Mouse (Mus musculus): Measurements from ENCODE around the gene Egfem1. TPM values are rescaled to one million over a fixed set of nuclear protein-coding genes. Genes with fewer than 3 reads are reported as not detected.

The Egfem1 gene
- polyA plus RNA-seq, 1 experiment from 2014 or later: 7.7 TPM

GRCm38 (mm10) chr3:29446081-29446480 is 364.3 kb downstream of the Egfem1 start:
- Histone ChIP-seq H3K9me3 (ENCODE audit: control insufficient read depth, low read length) (no peaks in the 10 kb centered on the region), H3K4me2 (ENCODE audit: low read length) (no peak overlapping the region), H3K9ac (replicated peaks; ENCODE audit: low read length) (no peak overlapping the region), H3K27me3 (ENCODE audit: control insufficient read depth, insufficient read depth, low read length) (no peaks in the 10 kb centered on the region), H3K27ac (replicated peaks; ENCODE audit: low read depth, low read length) (no peak overlapping the region), H3K4me3 (replicated peaks; ENCODE audit: low read depth, low read length) (no peak overlapping the region), H3K4me1 (ENCODE audit: control insufficient read depth, insufficient read depth, low read length) (peaks cover 10% of the 10 kb centered on the region; the same call in 1 of the 2 replicates), H3K36me3 (ENCODE audit: control insufficient read depth, insufficient read depth, low read length) (no peaks in the 10 kb centered on the region)
- WGBS: 87% methylated on average over 3 of the region's 3 CpGs
- no peak for ATAC-seq (ENCODE audit: low FRiP score, low TSS enrichment)
- no peak for DNase-seq

- H3K4me1 ChIP-seq (ENCODE audit: control insufficient read depth, insufficient read depth, low read length): peaks cover 10% of the 10 kb centered on the region; the same call in 1 of the 2 replicates
- 69% methylated on average over 5 of the region's 5 CpGs for WGBS
- no peaks in the 10 kb centered on the region for H3K27me3 ChIP-seq (ENCODE audit: control insufficient read depth, insufficient read depth, low read length)
- no peak overlapping the region for H3K4me2 ChIP-seq (ENCODE audit: low read length)
- no peak overlapping the region for H3K9ac ChIP-seq (replicated peaks; ENCODE audit: low read length)
- no peaks in the 10 kb centered on the region for H3K36me3 ChIP-seq (ENCODE audit: control insufficient read depth, insufficient read depth, low read length)
- DNase-seq (no peak), ATAC-seq (ENCODE audit: low FRiP score, low TSS enrichment) (no peak)
- H3K27ac ChIP-seq (replicated peaks; ENCODE audit: low read depth, low read length): no peak overlapping the region
- no peak overlapping the region for H3K4me3 ChIP-seq (replicated peaks; ENCODE audit: low read depth, low read length)
- no peaks in the 10 kb centered on the region for H3K9me3 ChIP-seq (ENCODE audit: control insufficient read depth, low read length)
These were observed 367.1 kb downstream of the Egfem1 start for GRCm38 (mm10) chr3:29448829-29449406.

DNA sequence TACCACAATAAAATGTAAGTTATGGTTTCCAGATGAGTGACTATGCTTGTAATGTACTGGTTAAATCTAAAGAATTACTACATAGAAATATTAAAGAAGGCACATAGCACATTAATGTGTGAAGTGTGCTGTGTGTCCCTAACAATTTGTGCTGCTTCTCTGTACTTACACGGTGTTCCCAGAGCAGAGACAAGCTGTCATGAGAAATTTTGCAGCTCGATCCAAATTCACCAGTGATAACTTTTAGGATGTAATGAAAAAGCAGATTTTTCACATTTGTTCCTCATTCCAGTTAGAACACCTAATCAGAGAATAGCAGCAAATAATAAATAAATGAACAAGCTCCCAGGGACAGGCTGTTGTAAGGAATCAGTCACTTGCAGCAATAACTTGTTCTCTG is 416.4 kb downstream of the Egfem1 start:
- Histone ChIP-seq H3K36me3 (ENCODE audit: control insufficient read depth, insufficient read depth, low read length) (no peaks in the 10 kb centered on the region), H3K4me2 (ENCODE audit: low read length) (no peak overlapping the region), H3K27me3 (ENCODE audit: control insufficient read depth, insufficient read depth, low read length) (no peaks in the 10 kb centered on the region), H3K4me3 (replicated peaks; ENCODE audit: low read depth, low read length) (no peak overlapping the region), H3K4me1 (ENCODE audit: control insufficient read depth, insufficient read depth, low read length) (peaks cover 4% of the 10 kb centered on the region; the same call in 1 of the 2 replicates), H3K27ac (replicated peaks; ENCODE audit: low read depth, low read length) (no peak overlapping the region), H3K9ac (replicated peaks; ENCODE audit: low read length) (no peak overlapping the region), H3K9me3 (ENCODE audit: control insufficient read depth, low read length) (no peaks in the 10 kb centered on the region)
- no peak for DNase-seq
- no peak for ATAC-seq (ENCODE audit: low FRiP score, low TSS enrichment)
- 88% methylated on average over 2 of the region's 2 CpGs for WGBS

GRCm38 (mm10) chr3:29499188-29499587 is 417.4 kb downstream of the Egfem1 start:
- Histone ChIP-seq H3K9ac (replicated peaks; ENCODE audit: low read length) (no peak overlapping the region), H3K27me3 (ENCODE audit: control insufficient read depth, insufficient read depth, low read length) (no peaks in the 10 kb centered on the region), H3K4me1 (ENCODE audit: control insufficient read depth, insufficient read depth, low read length) (peaks cover 4% of the 10 kb centered on the region; the same call in 1 of the 2 replicates), H3K4me3 (replicated peaks; ENCODE audit: low read depth, low read length) (no peak overlapping the region), H3K9me3 (ENCODE audit: control insufficient read depth, low read length) (no peaks in the 10 kb centered on the region), H3K27ac (replicated peaks; ENCODE audit: low read depth, low read length) (no peak overlapping the region), H3K4me2 (ENCODE audit: low read length) (no peak overlapping the region), H3K36me3 (ENCODE audit: control insufficient read depth, insufficient read depth, low read length) (no peaks in the 10 kb centered on the region)
- 57% methylated on average over 6 of the region's 6 CpGs for WGBS
- ATAC-seq (ENCODE audit: low FRiP score, low TSS enrichment): no peak
- peak; percentile 23 for DNase-seq

DNA sequence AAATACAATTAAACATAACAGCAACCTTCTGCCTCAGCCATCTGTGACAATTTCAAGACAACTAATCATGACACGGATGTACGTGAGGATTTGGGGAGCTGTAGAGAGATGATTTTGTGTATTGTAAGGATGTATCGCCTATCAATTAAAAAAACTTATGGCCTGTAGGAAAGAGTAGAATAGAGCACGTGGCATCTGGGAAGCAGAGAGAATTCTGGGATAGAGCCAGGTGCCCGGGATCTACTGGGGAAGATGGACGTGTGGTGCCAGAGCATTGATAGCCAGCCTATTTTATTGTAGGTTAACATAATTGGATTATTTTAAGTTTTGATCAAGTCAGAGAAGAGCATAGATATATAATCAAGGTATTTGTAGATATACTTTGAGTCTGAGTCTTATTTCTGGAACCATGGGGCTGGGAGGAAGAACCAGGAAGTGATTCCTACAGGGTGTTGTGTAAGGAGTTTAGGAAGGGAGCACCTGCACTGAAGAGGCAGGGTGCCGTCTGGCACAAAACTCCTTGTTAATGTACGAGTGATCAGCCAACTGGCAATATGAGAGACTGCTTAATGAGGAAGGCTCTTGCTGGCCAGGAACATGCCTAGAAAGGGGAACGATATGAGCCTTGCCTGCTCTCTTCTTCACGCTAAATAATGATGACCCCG is 443.6 kb downstream of the Egfem1 start:
- H3K27ac ChIP-seq (replicated peaks; ENCODE audit: low read depth, low read length): no peak overlapping the region

GRCm38 (mm10) chr3:29525963-29526301 is 444.1 kb downstream of the Egfem1 start:
- Histone ChIP-seq H3K36me3 (ENCODE audit: control insufficient read depth, insufficient read depth, low read length) (no peaks in the 10 kb centered on the region), H3K27ac (replicated peaks; ENCODE audit: low read depth, low read length) (no peak overlapping the region), H3K9ac (replicated peaks; ENCODE audit: low read length) (no peak overlapping the region), H3K27me3 (ENCODE audit: control insufficient read depth, insufficient read depth, low read length) (no peaks in the 10 kb centered on the region), H3K4me2 (ENCODE audit: low read length) (no peak overlapping the region), H3K9me3 (ENCODE audit: control insufficient read depth, low read length) (no peaks in the 10 kb centered on the region), H3K4me3 (replicated peaks; ENCODE audit: low read depth, low read length) (no peak overlapping the region), H3K4me1 (ENCODE audit: control insufficient read depth, insufficient read depth, low read length) (no peaks in the 10 kb centered on the region)
- DNase-seq (no peak), ATAC-seq (ENCODE audit: low FRiP score, low TSS enrichment) (no peak)
- WGBS: 89% methylated on average over 12 of the region's 12 CpGs

More for the DNA sequence above, 443.6 kb downstream of the Egfem1 start:
- ATAC-seq (ENCODE audit: low FRiP score, low TSS enrichment) (no peak), DNase-seq (no peak)
- H3K9me3 ChIP-seq (ENCODE audit: control insufficient read depth, low read length): no peaks in the 10 kb centered on the region
- no peaks in the 10 kb centered on the region for H3K4me1 ChIP-seq (ENCODE audit: control insufficient read depth, insufficient read depth, low read length)
- no peaks in the 10 kb centered on the region for H3K36me3 ChIP-seq (ENCODE audit: control insufficient read depth, insufficient read depth, low read length)
- no peak overlapping the region for H3K9ac ChIP-seq (replicated peaks; ENCODE audit: low read length)
- WGBS: 84% methylated on average over 11 of the region's 11 CpGs
- H3K27me3 ChIP-seq (ENCODE audit: control insufficient read depth, insufficient read depth, low read length): no peaks in the 10 kb centered on the region
- no peak overlapping the region for H3K4me3 ChIP-seq (replicated peaks; ENCODE audit: low read depth, low read length)
- no peak overlapping the region for H3K4me2 ChIP-seq (ENCODE audit: low read length)

- ATAC-seq (ENCODE audit: low FRiP score, low TSS enrichment) (no peak), DNase-seq (no peak)
- H3K4me3 ChIP-seq (replicated peaks; ENCODE audit: low read depth, low read length): no peak overlapping the region
- H3K36me3 ChIP-seq (ENCODE audit: control insufficient read depth, insufficient read depth, low read length): no peaks in the 10 kb centered on the region
- no peak overlapping the region for H3K4me2 ChIP-seq (ENCODE audit: low read length)
- H3K27ac ChIP-seq (replicated peaks; ENCODE audit: low read depth, low read length): no peak overlapping the region
- peaks cover 3% of the 10 kb centered on the region; the same call in 1 of the 2 replicates for H3K4me1 ChIP-seq (ENCODE audit: control insufficient read depth, insufficient read depth, low read length)
- H3K9ac ChIP-seq (replicated peaks; ENCODE audit: low read length): no peak overlapping the region
- no peaks in the 10 kb centered on the region for H3K9me3 ChIP-seq (ENCODE audit: control insufficient read depth, low read length)
- H3K27me3 ChIP-seq (ENCODE audit: control insufficient read depth, insufficient read depth, low read length): no peaks in the 10 kb centered on the region
- WGBS: 86% methylated on average over 2 of the region's 2 CpGs
These were observed 457.4 kb downstream of the Egfem1 start for GRCm38 (mm10) chr3:29539211-29539610.

GRCm38 (mm10) chr3:29539902-29540301 is 458.1 kb downstream of the Egfem1 start:
- Histone ChIP-seq H3K36me3 (ENCODE audit: control insufficient read depth, insufficient read depth, low read length) (no peaks in the 10 kb centered on the region), H3K27ac (replicated peaks; ENCODE audit: low read depth, low read length) (no peak overlapping the region), H3K9me3 (ENCODE audit: control insufficient read depth, low read length) (no peaks in the 10 kb centered on the region), H3K4me1 (ENCODE audit: control insufficient read depth, insufficient read depth, low read length) (peaks cover 3% of the 10 kb centered on the region; the same call in 1 of the 2 replicates), H3K4me2 (ENCODE audit: low read length) (no peak overlapping the region), H3K9ac (replicated peaks; ENCODE audit: low read length) (no peak overlapping the region), H3K27me3 (ENCODE audit: control insufficient read depth, insufficient read depth, low read length) (no peaks in the 10 kb centered on the region), H3K4me3 (replicated peaks; ENCODE audit: low read depth, low read length) (no peak overlapping the region)
- 67% methylated on average over 1 of the region's 1 CpGs for WGBS
- ATAC-seq (ENCODE audit: low FRiP score, low TSS enrichment) (no peak), DNase-seq (no peak)
